ENCODE assay signal across 15 mouse cellular contexts in genomic region chr6:119508634-119509375, GRCm38 (mm10). TPM values are rescaled to one million over a fixed set of nuclear protein-coding genes. Genes with fewer than 3 reads are reported as not detected.
A peak's percentile ranks its signal among the peaks of the same experiment; 100 is the strongest.
DNase-seq lines count a peak whose midpoint lies in the region; ATAC-seq and TF ChIP-seq lines count a peak whose summit lies in the region.
"Had no signal": no experiment of that assay in that cellular context is flagged by ENCODE, and none has a peak within 500 bp of the region (broad histone marks: within the 10 kb centered on the region; RNA-seq: fewer than 3 reads in every experiment).

No protein-coding gene starts in this region.

- H3K27ac ChIP-seq in midbrain, postnatal 0 days (ENCODE audit: low read depth, low read length): no peak overlapping the region
- H3K27ac ChIP-seq: embryonic facial prominence, embryonic 15.5 days had no signal

- H3K9ac ChIP-seq in midbrain, postnatal 0 days (replicated peaks; ENCODE audit: low read length, poor library complexity, severe bottlenecking): no peak overlapping the region
- H3K9ac ChIP-seq: embryonic facial prominence, embryonic 15.5 days; lung, embryonic 14.5 days had no signal

- DNase-seq in lung, postnatal 25 days (ENCODE audit: low spot score): peak; percentile 26
- DNase-seq in lung, postnatal 4 days: no peak
- DNase-seq in left cerebral cortex, adult 8-10 months (ENCODE audit: low spot score in 2 of 2): no peak
- no peak for DNase-seq in left cerebral cortex, adult 11 months (ENCODE audit: low spot score)
- DNase-seq in midbrain, postnatal 0 days (ENCODE audit: low spot score): no peak
- DNase-seq: liver; lung, embryonic 14.5 days had no signal

- WGBS in midbrain, postnatal 0 days: 82% methylated on average over 10 of the region's 10 CpGs

- no peak overlapping the region for H3K4me2 ChIP-seq in midbrain, postnatal 0 days (ENCODE audit: low read depth, low read length, poor library complexity, severe bottlenecking)
- H3K4me2 ChIP-seq: embryonic facial prominence, embryonic 15.5 days; lung, embryonic 14.5 days had no signal

- no peaks in the 10 kb centered on the region for H3K27me3 ChIP-seq in midbrain, postnatal 0 days (ENCODE audit: insufficient read depth, low read length)
- H3K27me3 ChIP-seq: embryonic facial prominence, embryonic 15.5 days had no signal

- H3K9me3 ChIP-seq in midbrain, postnatal 0 days (ENCODE audit: low read length): no peaks in the 10 kb centered on the region
- H3K9me3 ChIP-seq: embryonic facial prominence, embryonic 15.5 days; G1E had no signal

- H3K36me3 ChIP-seq in midbrain, postnatal 0 days (ENCODE audit: insufficient read depth, low read length): no peaks in the 10 kb centered on the region
- H3K36me3 ChIP-seq: embryonic facial prominence, embryonic 15.5 days; G1E had no signal

- no peak overlapping the region for H3K4me3 ChIP-seq in midbrain, postnatal 0 days (ENCODE audit: low read depth, low read length)
- H3K4me3 ChIP-seq: embryonic facial prominence, embryonic 15.5 days; megakaryocyte, embryonic 14.5 days; myocyte had no signal

- ATAC-seq in activated CD4-positive, CD25-positive, alpha-beta regulatory T cell, adult 4 months: peak; percentile 86
- peak; percentile 75 for ATAC-seq in inflammation-experienced regulatory T-cells, adult 6 months
- no peak for ATAC-seq in midbrain, postnatal 0 days (ENCODE audit: low FRiP score)
- ATAC-seq: forebrain, embryonic 16.5 days had no signal

- no peaks in the 10 kb centered on the region for H3K4me1 ChIP-seq in midbrain, postnatal 0 days (ENCODE audit: insufficient read depth, low read length)

- TF ChIP-seq CTCF in midbrain, postnatal 0 days (IDR thresholded peaks at IDR 0.05): no peak

RNA-seq across cellular contexts. Expression of gene Fbxl14, which starts 29.3 kb away (rescaled TPM):
- polyA plus RNA-seq in activated CD4-positive, CD25-positive, alpha-beta regulatory T cell, adult 4 months (2017; shearing (Covaris generic)): 10 to 100 TPM; 13.2 to 15.8 TPM
- 10 to 100 TPM; 13.8 to 15.1 (median 14.3) TPM for polyA plus RNA-seq in inflammation-experienced regulatory T-cells, adult 6 months (2017; shearing (Covaris generic))
- total RNA-seq in left cerebral cortex, adult 8-10 months (2022): 10 to 100 TPM; 31.1 to 35.0 (median 32.7) TPM
- 45.9 and 48.2 TPM in 2 replicates for total RNA-seq in midbrain, postnatal 0 days (2014; rRNA removed)
- 1.7 TPM in 2 replicates for polyA plus RNA-seq in midbrain, postnatal 0 days (2015; fragmentation: Nextera tagmentation; extraction: Ambion mirVana)

RNA-seq across cellular contexts. Expression of gene Wnt5b, which starts 35.3 kb away (rescaled TPM):
- polyA plus RNA-seq in activated CD4-positive, CD25-positive, alpha-beta regulatory T cell, adult 4 months (2017; shearing (Covaris generic)): not detected
- polyA plus RNA-seq in inflammation-experienced regulatory T-cells, adult 6 months (2017; shearing (Covaris generic)): under 1 TPM in 1 of 3 experiments, not detected in 2; 0.16 TPM
- 1 to 10 TPM; 1.9 to 2.1 (median 2.0) TPM for total RNA-seq in left cerebral cortex, adult 8-10 months (2022)
- 2.1 and 4.4 TPM in 2 replicates for total RNA-seq in midbrain, postnatal 0 days (2014; rRNA removed)
- 0.99 and 1.6 TPM in 2 replicates for polyA plus RNA-seq in midbrain, postnatal 0 days (2015; fragmentation: Nextera tagmentation; extraction: Ambion mirVana)
- total RNA-seq: common myeloid progenitor, adult 5-6 weeks; G1E had no signal
